Mouse (Mus musculus): ENCODE data around the gene Pip5kl1.

- no peak for TF ChIP-seq CTCF (IDR thresholded peaks at IDR 0.05; ENCODE audit: low read depth)
- TF ChIP-seq EP300 (IDR thresholded peaks at IDR 0.05; ENCODE audit: low read depth), result no peak
These were observed 2.4 kb upstream of the Pip5kl1 start for GRCm38 (mm10) chr2:32572196-32572595.
